Mouse (Mus musculus) limb, embryonic 14.5 days (tissue): Measurements from ENCODE around the gene 4931417E11Rik. TPM values are rescaled to one million over a fixed set of nuclear protein-coding genes. Genes with fewer than 3 reads are reported as not detected.

ENCODE experiments used
- ATAC-seq: fragments of 200-750 bp; cut with Nextera tagmentation; 2 replicates; pipeline ENCODE4 v1.8.0; 2017; ENCODE audit warnings: low read depth, moderate number of reproducible peaks, moderate TSS enrichment; ENCODE audit not compliant: low FRiP score
- DNase-seq: peaks from one replicate; pipeline ENCODE4 v3.0.0-alpha.2; 2015; ENCODE audit warnings: low spot score
- H3K27ac ChIP-seq: fragments of 300-500 bp; sonication (generic); replicated peaks from 2 replicates; pipeline ENCODE4 v1.5.1; 2014; ENCODE audit warnings: low read depth, mild to moderate bottlenecking, low read length, moderate library complexity, mixed read lengths
- H3K27me3 ChIP-seq: fragments of 300-500 bp; sonication (generic); 2 replicates; pipeline ENCODE4 v1.6.1; 2014; ENCODE audit warnings: low read length, mixed read lengths; ENCODE audit not compliant: control insufficient read depth, insufficient read depth
- H3K36me3 ChIP-seq: fragments of 300-500 bp; sonication (generic); 2 replicates; pipeline ENCODE4 v1.6.1; 2014; ENCODE audit warnings: mild to moderate bottlenecking, low read length, moderate library complexity, mixed read lengths; ENCODE audit not compliant: control insufficient read depth, insufficient read depth
- H3K4me1 ChIP-seq: fragments of 300-500 bp; sonication (generic); 2 replicates; pipeline ENCODE4 v1.6.1; 2014; ENCODE audit warnings: antibody characterized with exemption, low read length, mixed read lengths; ENCODE audit not compliant: control insufficient read depth, insufficient read depth
- H3K4me2 ChIP-seq: fragments of 300-500 bp; sonication (generic); replicated peaks from 2 replicates; pipeline ENCODE4 v1.6.1; 2014; ENCODE audit warnings: low read depth, mild to moderate bottlenecking, low read length, moderate library complexity; ENCODE audit not compliant: severe bottlenecking
- H3K4me3 ChIP-seq: fragments of 300-500 bp; sonication (generic); replicated peaks from 2 replicates; pipeline ENCODE4 v1.5.1; 2014; ENCODE audit warnings: low read length
- H3K9ac ChIP-seq: fragments of 300-500 bp; sonication (generic); 2 replicates; pipeline ENCODE4 v1.6.1; 2014; ENCODE audit warnings: mild to moderate bottlenecking, low read depth, low read length, moderate library complexity; ENCODE audit not compliant: severe bottlenecking
- H3K9me3 ChIP-seq: fragments of 300-500 bp; sonication (generic); 2 replicates; pipeline ENCODE4 v1.6.1; 2016; ENCODE audit warnings: low read length; ENCODE audit not compliant: control insufficient read depth
- POLR2A ChIP-seq: fragments of 200-500 bp; IDR thresholded peaks from 2 replicates; pipeline ENCODE4 v1.8.0; 2012; ENCODE audit warnings: inconsistent platforms, mild to moderate bottlenecking, moderate library complexity, borderline replicate concordance; ENCODE audit not compliant: insufficient read depth, insufficient read length; ENCODE audit errors: extremely low read depth
- WGBS: fragments of 180-500 bp; shearing (Covaris S2); extraction: QIAGEN DNeasy Blood & Tissue Kit; methylation state at CpG from one replicate; pipeline ENCODE4 v1.1.7; 2014; 5-methylcytosine and 5-hydroxymethylcytosine counted together
- polyA plus RNA-seq, 2 experiments: library from polyadenylated mRNA; depleted of rRNA in 1 of 2; stranded (reverse) in 1 of 2; unstranded in 1 of 2; fragments of >200 nt; fragmentation: Nextera tagmentation in 1 of 2; extraction: Ambion mirVana in 1 of 2; gene quantifications; 2 replicates each; pipeline versions ENCODE4 v1.2.1 to v1.2.3; 2012 to 2014

Gene 4931417E11Rik
- polyA plus RNA-seq, 2 experiments = not detected

- H3K4me3 ChIP-seq = peak overlapping the region; percentile 13; the same call in 1 of the 2 replicates
- H3K4me2 ChIP-seq = peak overlapping the region; percentile 34
- peak overlapping the region; percentile 34; the same call in 1 of the 2 replicates for H3K9ac ChIP-seq
- no peaks in the 10 kb centered on the region for H3K27me3 ChIP-seq
- 0 out of 2 replicates have a peak overlapping the region, but pooled peaks have one; percentile 19 for H3K27ac ChIP-seq
- DNase-seq (peak; percentile 9), ATAC-seq (peak; percentile 50; the same call in 1 of the 2 replicates)
- WGBS = 13% methylated on average over 14 of the region's 14 CpGs
- no peak for TF ChIP-seq POLR2A
- peaks cover 14% of the 10 kb centered on the region for H3K4me1 ChIP-seq
- H3K36me3 ChIP-seq = no peaks in the 10 kb centered on the region
- no peaks in the 10 kb centered on the region for H3K9me3 ChIP-seq
Observed at GRCm38 (mm10) chr6:73428618-73429336, 40.7 kb downstream of the 4931417E11Rik start.

GRCm38 (mm10) chr6:73427273-73427812, 42.1 kb downstream of the 4931417E11Rik start:
- H3K4me3 ChIP-seq = no peak overlapping the region
- no peaks in the 10 kb centered on the region for H3K27me3 ChIP-seq
- no peak overlapping the region for H3K4me2 ChIP-seq
- no peak overlapping the region for H3K27ac ChIP-seq
- peaks cover 14% of the 10 kb centered on the region for H3K4me1 ChIP-seq
- H3K36me3 ChIP-seq = no peaks in the 10 kb centered on the region
- ATAC-seq (no peak), DNase-seq (no peak)
- 30% methylated on average over 1 of the region's 1 CpGs for WGBS
- H3K9me3 ChIP-seq = no peaks in the 10 kb centered on the region
- H3K9ac ChIP-seq = no peak overlapping the region
- no peak for TF ChIP-seq POLR2A

Other genes with a start within 250 kb of the 4931417E11Rik start
- gene Dnah6, start 248.0 kb downstream of the 4931417E11Rik start, polyA plus RNA-seq (2012; rRNA removed) = 0.03 and 0.04 TPM in 2 replicates
- gene Dnah6, start 248.0 kb downstream of the 4931417E11Rik start, polyA plus RNA-seq (2014; fragmentation: Nextera tagmentation; extraction: Ambion mirVana) = 0.06 TPM in 2 replicates
- gene Suclg1, start 221.3 kb downstream of the 4931417E11Rik start, polyA plus RNA-seq (2012; rRNA removed) = 103 and 110 TPM in 2 replicates
- gene Suclg1, start 221.3 kb downstream of the 4931417E11Rik start, polyA plus RNA-seq (2014; fragmentation: Nextera tagmentation; extraction: Ambion mirVana) = 162 and 166 TPM in 2 replicates